Mouse (Mus musculus) liver, adult 2 months (tissue): Measurements from ENCODE around the gene Cps1.

Experiments
- CTCF ChIP-seq: fragments of 200-500 bp; IDR thresholded peaks from 2 replicates; pipeline ENCODE4 v1.5.1; 2011; ENCODE audit warnings: low read depth, low read length, control low read depth
- POLR2A ChIP-seq: fragments of 200-500 bp; IDR thresholded peaks from 2 replicates; pipeline ENCODE4 v1.6.1; 2011; ENCODE audit warnings: low read length, control low read depth; ENCODE audit not compliant: insufficient read depth; ENCODE audit errors: extremely low read depth

DNA sequence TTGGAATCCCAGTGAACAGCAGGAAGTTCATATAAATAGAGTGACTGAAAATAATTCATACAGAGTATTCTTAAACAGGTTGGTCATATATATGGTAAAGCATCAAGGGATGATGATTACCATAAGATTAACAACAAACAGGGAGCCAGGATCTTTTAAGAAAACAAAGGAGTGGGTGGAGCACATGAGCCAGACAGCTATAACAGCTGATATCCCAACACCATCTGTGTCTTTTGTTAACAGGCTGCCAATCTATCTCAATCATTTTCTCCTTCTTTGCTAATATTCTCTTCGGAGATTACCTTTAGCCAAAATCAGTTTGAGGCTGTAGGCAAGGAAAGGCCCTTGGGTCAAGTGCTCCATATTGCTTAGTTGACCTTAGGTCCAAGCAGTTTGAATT is 142.4 kb downstream of the Cps1 start:
- TF ChIP-seq CTCF = no peak
- no peak for TF ChIP-seq POLR2A
